Mouse (Mus musculus) hindbrain, embryonic 14.5 days (tissue): ENCODE results near the gene Naip5. TPM values are rescaled to one million over a fixed set of nuclear protein-coding genes. Genes with fewer than 3 reads are reported as not detected.

Source experiments
- polyA plus RNA-seq: library from polyadenylated mRNA; unstranded; fragments of >200 nt; fragmentation: Nextera tagmentation; extraction: Ambion mirVana; gene quantifications from 2 replicates; pipeline ENCODE4 v1.2.1, GENCODE M21; 2014

Gene Naip5
- polyA plus RNA-seq, 1 experiment from 2014 or later = 0.21 TPM

Other genes with a start within 250 kb of the Naip5 start
- 35.1 and 39.8 TPM in 2 replicates for gene Mccc2, start 230.7 kb downstream of the Naip5 start, polyA plus RNA-seq
- 18.8 and 22.2 TPM in 2 replicates for gene Bdp1, start 142.3 kb downstream of the Naip5 start, polyA plus RNA-seq
- 396 and 451 TPM in 2 replicates for gene Serf1, start 138.3 kb downstream of the Naip5 start, polyA plus RNA-seq
- 47.8 and 48.5 TPM in 2 replicates for gene Smn1, start 121.5 kb downstream of the Naip5 start, polyA plus RNA-seq
- 0.17 and 0.19 TPM in 2 replicates for gene Naip2, start 44.2 kb downstream of the Naip5 start, polyA plus RNA-seq
- 0.15 TPM in 1 of 2 replicates, not detected in the other for gene Naip6, start 71.4 kb upstream of the Naip5 start, polyA plus RNA-seq
- gene Naip1, start 206.5 kb upstream of the Naip5 start, polyA plus RNA-seq = 0.05 and 0.07 TPM in 2 replicates
- 77.3 and 81.3 TPM in 2 replicates for gene Gtf2h2, start 246.3 kb upstream of the Naip5 start, polyA plus RNA-seq